9 mouse cellular contexts compared by ENCODE assay signal in genomic region chr6:134601766-134602165, GRCm38 (mm10). TPM values are rescaled to one million over a fixed set of nuclear protein-coding genes. Genes with fewer than 3 reads are reported as not detected.
DNase-seq lines count a peak whose midpoint lies in the region; ATAC-seq and TF ChIP-seq lines count a peak whose summit lies in the region.
"Had no signal": no experiment of that assay in that cellular context is flagged by ENCODE, and none has a peak within 500 bp of the region (broad histone marks: within the 10 kb centered on the region; RNA-seq: fewer than 3 reads in every experiment).

No protein-coding gene starts in this region.

- H3K27ac ChIP-seq in CH12.LX (ENCODE audit: insufficient read depth, low read depth), result no peak overlapping the region
- peak overlapping the region; percentile 73 for H3K27ac ChIP-seq in limb, embryonic 10.5 days

- no peak overlapping the region for H3K9ac ChIP-seq in CH12.LX (ENCODE audit: insufficient read depth, low read depth)

- H3K27me3 ChIP-seq in CH12.LX (replicated peaks), result no peaks in the 10 kb centered on the region
- no peaks in the 10 kb centered on the region for H3K27me3 ChIP-seq in limb, embryonic 10.5 days (ENCODE audit: low read depth, poor library complexity, severe bottlenecking)

- peaks cover 0 to 2% of the 10 kb centered on the region in 2 experiments; a peak in 2 of 4 replicates for H3K4me1 ChIP-seq in CH12.LX (ENCODE audit: control insufficient read depth in 1 of 2, insufficient read depth in 2 of 2)
- peaks cover 32% of the 10 kb centered on the region for H3K4me1 ChIP-seq in limb, embryonic 10.5 days

- intact Hi-C loops in heart, postnatal 10 days (cut with DNase I), result no loop called here

- no peaks in the 10 kb centered on the region for H3K9me3 ChIP-seq in CH12.LX (replicated peaks; ENCODE audit: low read length)
- no peaks in the 10 kb centered on the region for H3K9me3 ChIP-seq in limb, embryonic 10.5 days (replicated peaks)

- no peak for ATAC-seq in megakaryocyte, adult 5-6 weeks (ENCODE audit: poor library complexity, severe bottlenecking)
- ATAC-seq: lung, postnatal 0 days had no signal

- no peak for TF ChIP-seq EP300 in CH12.LX (IDR thresholded peaks at IDR 0.05; ENCODE audit: low read length)

- no peaks in the 10 kb centered on the region for H3K36me3 ChIP-seq in CH12.LX (replicated peaks in 1 of 2; ENCODE audit: control insufficient read depth in 1 of 2, insufficient read depth in 1 of 2, low read length in 1 of 2)
- H3K36me3 ChIP-seq in limb, embryonic 10.5 days, result no peaks in the 10 kb centered on the region

- TF ChIP-seq POLR2A in CH12.LX (IDR thresholded peaks at IDR 0.05; ENCODE audit: low read depth, low read length), result no peak

- H3K4me2 ChIP-seq in CH12.LX (ENCODE audit: insufficient read depth, low read depth, poor library complexity, severe bottlenecking), result 0 out of 2 replicates have a peak overlapping the region, but pooled peaks have one; percentile 29

- peak; percentile 54 for DNase-seq in adrenal gland, postnatal 10 days
- DNase-seq in adrenal gland, adult 18-20 months (ENCODE audit: low spot score in 2 of 2), result no peak
- DNase-seq in CH12.LX (ENCODE audit: extremely low read depth), result no peak
- peak; percentile 96 for DNase-seq in gonadal fat pad, adult 2 months (ENCODE audit: low read depth)
- DNase-seq in limb, embryonic 10.5 days (ENCODE audit: low spot score), result no peak
- DNase-seq in heart, postnatal 10 days, result no peak
- no peak for DNase-seq in urinary bladder, postnatal 4 days (ENCODE audit: low spot score in 2 of 2)

- no peak overlapping the region for H3K4me3 ChIP-seq in CH12.LX (replicated peaks in 1 of 3; ENCODE audit: low read depth in 2 of 3, low read length in 2 of 3, poor library complexity in 1 of 3)
- H3K4me3 ChIP-seq in limb, embryonic 10.5 days, result peak overlapping the region; percentile 24; the same call in 1 of the 2 replicates

- H3K79me2 ChIP-seq in CH12.LX (replicated peaks; ENCODE audit: control insufficient read depth, extremely low read depth, insufficient read depth, poor library complexity, severe bottlenecking), result no peaks in the 10 kb centered on the region

- no peak for TF ChIP-seq RAD21 in CH12.LX (IDR thresholded peaks at IDR 0.05; ENCODE audit: low read depth, low read length)

- no peak for TF ChIP-seq CTCF in CH12.LX (conservative IDR thresholded peaks at IDR 0.05 in 1 of 2, IDR thresholded peaks at IDR 0.05 in 1 of 2; ENCODE audit: low read depth in 2 of 2, low read length in 2 of 2)

- in situ Hi-C loops in CH12.LX (cut with MboI; ENCODE audit: low pct_ligation_motif_present, low pct_unique_long_range_greater_than_20kb, low sequenced_read_pairs), result loop anchor here (25.0 kb wide), 1 partner anchor 639 kb away; no protein-coding TSS in a partner anchor

- dilution Hi-C loops in CH12.LX (cut with MboI; ENCODE audit: extremely low pct_ligation_motif_present, extremely low pct_unique_long_range_greater_than_20kb, low sequenced_read_pairs), result no loop called here

- WGBS in limb, embryonic 10.5 days, result 36% methylated on average over 3 of the region's 3 CpGs

TF ChIP-seq in CH12.LX, 34 proteins besides CTCF, POLR2A, EP300 and RAD21:
- TF ChIP-seq BHLHE40 (IDR thresholded peaks at IDR 0.05; ENCODE audit: low read depth, low read length), result no peak
- TF ChIP-seq E2F4 (IDR thresholded peaks at IDR 0.05; ENCODE audit: insufficient replicate concordance, low read depth, low read length), result no peak
- no peak for TF ChIP-seq TBP (conservative IDR thresholded peaks at IDR 0.05; ENCODE audit: low read depth, low read length)

RNA-seq across cellular contexts. Expression of gene Mansc1, which starts 30.5 kb away (rescaled TPM):
- 1 to 10 TPM; 5.5 to 6.9 TPM for total RNA-seq in adrenal gland, postnatal 10 days (2021)
- 1 to 10 TPM; 3.3 to 4.5 TPM for total RNA-seq in adrenal gland, adult 18-20 months (2021)
- total RNA-seq in CH12.LX (2012; rRNA removed) (not detected in 2 replicates), CH12.LX (2014; rRNA removed) (not detected in 2 replicates)
- not detected in 2 replicates for polyA plus RNA-seq in CH12.LX (2012; ENCODE audit: insufficient read length, low read depth)
- 6.0 and 7.0 TPM in 2 replicates for polyA plus RNA-seq in gonadal fat pad, adult 2 months (2012; rRNA removed)
- 0.33 and 0.51 TPM in 2 replicates for polyA plus RNA-seq in limb, embryonic 10.5 days (2016; fragmentation: Nextera tagmentation; extraction: Ambion mirVana)
- total RNA-seq in heart, postnatal 10 days (2021), result 1 to 10 TPM; 7.0 to 9.8 TPM
- 1.6 and 4.0 TPM in 2 replicates for total RNA-seq in megakaryocyte, adult 5-6 weeks (2015)
- 0.81 and 1.5 TPM in 2 replicates for total RNA-seq in megakaryocyte, adult 5-6 weeks (2017)

RNA-seq across cellular contexts. Expression of gene Lrp6, which starts 35.0 kb away (rescaled TPM):
- total RNA-seq in adrenal gland, postnatal 10 days (2021), result 10 to 100 TPM; 77.3 to 78.5 TPM
- 10 to 100 TPM; 57.2 to 78.3 TPM for total RNA-seq in adrenal gland, adult 18-20 months (2021)
- total RNA-seq in CH12.LX (2012; rRNA removed) (12.4 and 13.2 TPM in 2 replicates), CH12.LX (2014; rRNA removed) (13.3 and 13.7 TPM in 2 replicates)
- 13.4 and 15.6 TPM in 2 replicates for polyA plus RNA-seq in CH12.LX (2012; ENCODE audit: insufficient read length, low read depth)
- 27.3 and 31.6 TPM in 2 replicates for polyA plus RNA-seq in gonadal fat pad, adult 2 months (2012; rRNA removed)
- 25.3 and 33.4 TPM in 2 replicates for polyA plus RNA-seq in limb, embryonic 10.5 days (2016; fragmentation: Nextera tagmentation; extraction: Ambion mirVana)
- 10 to 100 TPM; 53.4 to 57.0 TPM for total RNA-seq in heart, postnatal 10 days (2021)
- 15.0 and 15.5 TPM in 2 replicates for total RNA-seq in megakaryocyte, adult 5-6 weeks (2015)
- total RNA-seq in megakaryocyte, adult 5-6 weeks (2017), result 18.3 and 25.7 TPM in 2 replicates

RNA-seq across cellular contexts. Expression of gene Borcs5, which starts 37.5 kb away (rescaled TPM):
- 10 to 100 TPM; 11.3 to 14.4 TPM for total RNA-seq in adrenal gland, postnatal 10 days (2021)
- total RNA-seq in adrenal gland, adult 18-20 months (2021), result 10 to 100 TPM; 12.2 to 13.2 TPM
- total RNA-seq in CH12.LX (2012; rRNA removed), result 9.5 and 10.2 TPM in 2 replicates
- total RNA-seq in CH12.LX (2014; rRNA removed), result 14.7 and 16.4 TPM in 2 replicates
- 8.0 and 10.4 TPM in 2 replicates for polyA plus RNA-seq in CH12.LX (2012; ENCODE audit: insufficient read length, low read depth)
- polyA plus RNA-seq in gonadal fat pad, adult 2 months (2012; rRNA removed), result 16.5 and 16.8 TPM in 2 replicates
- polyA plus RNA-seq in limb, embryonic 10.5 days (2016; fragmentation: Nextera tagmentation; extraction: Ambion mirVana), result 14.8 and 18.0 TPM in 2 replicates
- 10 to 100 TPM; 10.8 to 11.3 TPM for total RNA-seq in heart, postnatal 10 days (2021)
- 13.9 and 15.3 TPM in 2 replicates for total RNA-seq in megakaryocyte, adult 5-6 weeks (2015)
- 11.6 and 15.5 TPM in 2 replicates for total RNA-seq in megakaryocyte, adult 5-6 weeks (2017)

Comparison
In these comparisons a context has a peak if more than half of its experiments do, and no peak if none do; other contexts are left out.
1. DNase-seq: peak in adrenal gland, postnatal 10 days (single experiment) and gonadal fat pad, adult 2 months (single experiment); none in adrenal gland, adult 18-20 months (0 of 2), CH12.LX (single experiment), limb, embryonic 10.5 days (single experiment), heart, postnatal 10 days (0 of 2) and urinary bladder, postnatal 4 days (0 of 2).